ENCODE assay signal across 8 mouse cellular contexts in genomic region chr2:170912589-170913223, GRCm38 (mm10).
A peak's percentile ranks its signal among the peaks of the same experiment; 100 is the strongest.
DNase-seq lines count a peak whose midpoint lies in the region; ATAC-seq and TF ChIP-seq lines count a peak whose summit lies in the region.

No protein-coding gene starts in this region.

- no peaks in the 10 kb centered on the region for H3K36me3 ChIP-seq in forebrain, postnatal 0 days (ENCODE audit: insufficient read depth)

- peak; percentile 9 for DNase-seq in cerebellum, adult 8-10 months
- no peak for DNase-seq in cerebellum, adult 9-11 months
- peak; percentile 19 to 24 for DNase-seq in urinary bladder, adult 18-20 months (ENCODE audit: low spot score in 2 of 2)
- DNase-seq in urinary bladder, postnatal 4 days (ENCODE audit: low spot score in 2 of 2), result no peak
- DNase-seq in forebrain, postnatal 0 days, result peak; percentile 90
- DNase-seq in large intestine, adult 2 months (ENCODE audit: low read depth, low spot score), result peak; percentile 13
- DNase-seq in T-cell, adult 2 months (ENCODE audit: low spot score), result no peak

- no peak for ATAC-seq in forebrain, postnatal 0 days
- ATAC-seq in megakaryocyte progenitor cell, adult 5-6 weeks (replicated peaks; ENCODE audit: poor library complexity), result peak; percentile 60

- 38% methylated on average over 13 of the region's 13 CpGs for WGBS in forebrain, postnatal 0 days
- 33% methylated on average over 13 of the region's 13 CpGs for WGBS in large intestine, adult 2 months

- no peaks in the 10 kb centered on the region for H3K4me1 ChIP-seq in forebrain, postnatal 0 days (ENCODE audit: insufficient read depth)

- no peaks in the 10 kb centered on the region for H3K27me3 ChIP-seq in forebrain, postnatal 0 days (ENCODE audit: insufficient read depth, low read length)

- H3K9ac ChIP-seq in forebrain, postnatal 0 days, result no peak overlapping the region

- no peaks in the 10 kb centered on the region for H3K9me3 ChIP-seq in forebrain, postnatal 0 days (ENCODE audit: low read length)

- peak; percentile 78 for TF ChIP-seq CTCF in forebrain, postnatal 0 days (IDR thresholded peaks at IDR 0.05; ENCODE audit: low read depth)

- H3K4me2 ChIP-seq in forebrain, postnatal 0 days (ENCODE audit: low read depth), result no peak overlapping the region

- no peak overlapping the region for H3K27ac ChIP-seq in forebrain, postnatal 0 days (ENCODE audit: low read depth, low read length)

- no peak overlapping the region for H3K4me3 ChIP-seq in forebrain, postnatal 0 days (ENCODE audit: low read depth, low read length)

Comparison
In these comparisons a context has a peak if more than half of its experiments do, and no peak if none do; other contexts are left out.
1. DNase-seq: peak in cerebellum, adult 8-10 months (single experiment), urinary bladder, adult 18-20 months (2 of 2), forebrain, postnatal 0 days (single experiment) and large intestine, adult 2 months (single experiment); none in cerebellum, adult 9-11 months (single experiment), urinary bladder, postnatal 4 days (0 of 2) and T-cell, adult 2 months (single experiment).